Mouse (Mus musculus) spleen, postnatal 14 days (tissue): ENCODE data around the gene Pgr15l.

Experiments used
- DNase-seq, 2 experiments: peaks; one replicate each; pipeline ENCODE4 v3.0.0; 2021 to 2022; ENCODE audit warnings: low spot score in 2 of 2

The Pgr15l gene

GRCm38 (mm10) chrX:97072369-97072768, at the start of gene Pgr15l:
Gene Pgr15l (plus strand): TSS chrX:97072596.
- DNase-seq, result no peak

GRCm38 (mm10) chrX:97027540-97027939, 44.9 kb upstream of the Pgr15l start:
- DNase-seq, result no peak

DNA sequence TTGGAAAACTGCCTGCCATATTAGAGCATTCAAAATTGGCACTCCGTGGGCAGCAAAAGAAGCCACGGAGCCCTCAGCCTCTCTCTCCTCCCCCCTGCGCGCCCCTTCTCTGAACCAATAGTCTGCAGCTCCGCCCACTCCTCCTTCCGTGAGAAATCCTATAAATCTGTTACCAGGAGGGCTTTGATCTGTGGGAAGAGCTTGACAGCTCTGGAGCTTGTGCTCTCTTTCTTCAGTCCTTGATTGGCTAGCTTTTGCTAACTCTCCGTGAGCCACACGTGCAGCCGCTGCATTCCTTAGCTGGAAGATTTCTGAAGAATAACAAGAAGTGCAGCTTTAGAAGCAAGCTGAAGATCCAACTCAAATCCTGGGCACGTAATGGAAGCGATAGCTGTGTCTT, 2.6 kb upstream of the Pgr15l start:
- DNase-seq, result no peak
